ENCODE assay signal across 28 mouse cellular contexts in genomic region chr6:118051474-118051873, GRCm38 (mm10). TPM values are rescaled to one million over a fixed set of nuclear protein-coding genes. Genes with fewer than 3 reads are reported as not detected.
A peak's percentile ranks its signal among the peaks of the same experiment; 100 is the strongest.
DNase-seq lines count a peak whose midpoint lies in the region; ATAC-seq and TF ChIP-seq lines count a peak whose summit lies in the region.
"Had no signal": no experiment of that assay in that cellular context is flagged by ENCODE, and none has a peak within 500 bp of the region (broad histone marks: within the 10 kb centered on the region; RNA-seq: fewer than 3 reads in every experiment).

No protein-coding gene starts in this region.

- H3K9me3 ChIP-seq in heart, embryonic 13.5 days = no peaks in the 10 kb centered on the region
- no peaks in the 10 kb centered on the region for H3K9me3 ChIP-seq in lung, embryonic 15.5 days
- H3K9me3 ChIP-seq: embryonic facial prominence, embryonic 12.5 days; kidney, embryonic 15.5 days; liver, embryonic 12.5 days; neural tube, embryonic 13.5 days had no signal

- peak overlapping the region; percentile 5 for H3K4me2 ChIP-seq in heart, embryonic 13.5 days
- H3K4me2 ChIP-seq in lung, embryonic 15.5 days = no peak overlapping the region; the same call in 1 of the 2 replicates
- H3K4me2 ChIP-seq: embryonic facial prominence, embryonic 12.5 days; kidney, embryonic 15.5 days; liver, embryonic 12.5 days; midbrain, embryonic 11.5 days; neural tube, embryonic 13.5 days had no signal

- H3K4me3 ChIP-seq in heart, embryonic 13.5 days = no peak overlapping the region
- no peak overlapping the region for H3K4me3 ChIP-seq in layer of hippocampus, adult 2 months
- no peak overlapping the region for H3K4me3 ChIP-seq in lung, embryonic 15.5 days
- H3K4me3 ChIP-seq: embryonic facial prominence, embryonic 12.5 days; heart, adult 2 months; kidney, embryonic 15.5 days; liver, embryonic 12.5 days; neural tube, embryonic 13.5 days had no signal

- H3K27ac ChIP-seq in heart, embryonic 13.5 days (replicated peaks) = 0 out of 2 replicates have a peak overlapping the region, but pooled peaks have one; percentile 34
- peak overlapping the region; percentile 52; the same call in 1 of the 2 replicates for H3K27ac ChIP-seq in layer of hippocampus, adult 2 months
- peak overlapping the region; percentile 49 for H3K27ac ChIP-seq in lung, embryonic 15.5 days
- H3K27ac ChIP-seq: embryonic facial prominence, embryonic 12.5 days; heart, adult 2 months; kidney, embryonic 15.5 days; liver, embryonic 12.5 days; neural tube, embryonic 13.5 days had no signal

- no peak overlapping the region for H3K9ac ChIP-seq in heart, embryonic 13.5 days
- no peak overlapping the region for H3K9ac ChIP-seq in lung, embryonic 15.5 days
- H3K9ac ChIP-seq: embryonic facial prominence, embryonic 12.5 days; kidney, embryonic 15.5 days; liver, embryonic 12.5 days; liver, postnatal 0 days; neural tube, embryonic 13.5 days had no signal

- intact Hi-C loops in heart, postnatal 14 days (cut with DNase I) = no loop called here
- intact Hi-C loops in left cerebral cortex, postnatal 25 days (cut with DNase I) = no loop called here

- no peak for DNase-seq in heart, postnatal 14 days
- DNase-seq in layer of hippocampus, adult 2 months (ENCODE audit: low spot score in 2 of 2) = no peak
- DNase-seq in layer of hippocampus, adult 9-11 months = no peak
- DNase-seq in lung, postnatal 36 days = peak; percentile 70
- DNase-seq in left cerebral cortex, postnatal 25 days (ENCODE audit: low spot score in 2 of 2) = no peak
- DNase-seq: adrenal gland, postnatal 14 days; cerebellum, adult 11 months; cerebellum, adult 9-10 months; embryo, embryonic 11 days; gastrocnemius, postnatal 36 days; kidney, adult 18-20 months; kidney, postnatal 25 days; left cerebral cortex, postnatal 4 days; liver, postnatal 0 days; thymus, adult 2 months; thymus, postnatal 36 days had no signal

- no peaks in the 10 kb centered on the region for H3K27me3 ChIP-seq in heart, embryonic 13.5 days (replicated peaks)
- no peaks in the 10 kb centered on the region for H3K27me3 ChIP-seq in lung, embryonic 15.5 days
- H3K27me3 ChIP-seq: embryonic facial prominence, embryonic 12.5 days; kidney, embryonic 15.5 days; liver, embryonic 12.5 days; neural tube, embryonic 13.5 days had no signal

- no peak for TF ChIP-seq CTCF in layer of hippocampus, adult 2 months (conservative IDR thresholded peaks at IDR 0.05)

- WGBS in heart, embryonic 13.5 days = 24% methylated on average over 4 of the region's 4 CpGs
- WGBS in lung, embryonic 15.5 days = 46% methylated on average over 4 of the region's 4 CpGs

- H3K36me3 ChIP-seq in heart, embryonic 13.5 days = no peaks in the 10 kb centered on the region
- no peaks in the 10 kb centered on the region for H3K36me3 ChIP-seq in lung, embryonic 15.5 days
- H3K36me3 ChIP-seq: embryonic facial prominence, embryonic 12.5 days; kidney, embryonic 15.5 days; liver, embryonic 12.5 days; neural tube, embryonic 13.5 days had no signal

- ATAC-seq in heart, embryonic 13.5 days (ENCODE audit: extremely low read depth, insufficient number of reproducible peaks, low FRiP score, low TSS enrichment) = no peak
- ATAC-seq in lung, embryonic 15.5 days (ENCODE audit: borderline replicate concordance, extremely low read depth, low FRiP score, low TSS enrichment) = no peak; the same call in 1 of the 2 replicates
- ATAC-seq: forebrain, embryonic 14.5 days; hindbrain, embryonic 16.5 days; liver, embryonic 12.5 days; liver, postnatal 0 days; Patski had no signal

- H3K4me1 ChIP-seq in heart, embryonic 13.5 days = peaks cover 18% of the 10 kb centered on the region
- H3K4me1 ChIP-seq in lung, embryonic 15.5 days = peaks cover 40% of the 10 kb centered on the region
- H3K4me1 ChIP-seq: embryonic facial prominence, embryonic 12.5 days; kidney, embryonic 15.5 days; liver, embryonic 12.5 days; neural tube, embryonic 13.5 days had no signal

RNA-seq across cellular contexts. Expression of gene Rasgef1a, which starts 40.2 kb away (rescaled TPM):
- 0.32 and 0.38 TPM in 2 replicates for polyA plus RNA-seq in heart, embryonic 13.5 days (2015; fragmentation: Nextera tagmentation; extraction: Ambion mirVana)
- total RNA-seq in heart, postnatal 14 days (2021) = under 1 TPM; 0.12 to 0.19 TPM
- total RNA-seq in layer of hippocampus, adult 2 months (2021) = 100 to 1,000 TPM; 216 to 231 TPM
- 3.0 and 4.4 TPM in 2 replicates for polyA plus RNA-seq in lung, embryonic 15.5 days (2015; fragmentation: Nextera tagmentation; extraction: Ambion mirVana)
- 100 to 1,000 TPM; 199 to 208 TPM for total RNA-seq in left cerebral cortex, postnatal 25 days (2021)
- polyA plus RNA-seq: hindbrain, embryonic 11.5 days; liver, embryonic 12.5 days had no signal

Comparison
In these comparisons a context has a peak if more than half of its experiments do, and no peak if none do; other contexts are left out.
1. RNA of gene Rasgef1a, which starts 40.2 kb away (total RNA-seq): 216 to 231 TPM in layer of hippocampus, adult 2 months and 199 to 208 TPM in left cerebral cortex, postnatal 25 days; 0.12 to 0.19 TPM in heart, postnatal 14 days; every median in the first group is over 100 times any median in the second.
2. Peak in every context shown above with its lines, with median percentiles within 50 percentile points of each other: H3K27ac ChIP-seq.